8 mouse cellular contexts compared by ENCODE assay signal in the genomic region with DNA sequence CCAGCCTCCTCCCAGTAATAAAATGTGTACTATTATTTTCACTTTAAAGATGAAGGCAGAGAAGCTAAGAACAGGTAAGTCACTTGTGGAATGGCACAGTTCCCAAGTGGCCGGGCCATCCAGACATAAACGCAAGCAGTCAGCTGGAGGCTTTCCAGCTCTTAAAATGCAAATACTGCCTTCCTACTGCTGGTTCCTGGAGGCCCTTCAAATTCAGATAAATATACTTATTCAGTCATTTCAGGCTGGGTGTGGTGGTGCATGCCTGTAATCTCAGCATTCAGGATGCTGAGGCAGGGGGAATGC. TPM values are rescaled to one million over a fixed set of nuclear protein-coding genes. Genes with fewer than 3 reads are reported as not detected.
DNase-seq lines count a peak whose midpoint lies in the region; ATAC-seq and TF ChIP-seq lines count a peak whose summit lies in the region.

No protein-coding gene starts in this region.

- no peak; the same call in 1 of the 2 replicates for ATAC-seq in cerebellum, adult (ENCODE audit: insufficient number of reproducible peaks, low FRiP score, low TSS enrichment)

- no peaks in the 10 kb centered on the region for H3K4me1 ChIP-seq in embryonic fibroblast, embryonic 13.5 days (ENCODE audit: control insufficient read depth, insufficient read depth, low read length)
- H3K4me1 ChIP-seq in midbrain, embryonic 10.5 days = peaks cover 24% of the 10 kb centered on the region

- TF ChIP-seq CTCF in embryonic fibroblast, embryonic 13.5 days (IDR thresholded peaks at IDR 0.05; ENCODE audit: borderline replicate concordance, insufficient read depth, low read length) = no peak

- H3K27me3 ChIP-seq in midbrain, embryonic 10.5 days (ENCODE audit: low read depth, poor library complexity, severe bottlenecking) = peaks cover 7% of the 10 kb centered on the region

- no peaks in the 10 kb centered on the region; the same call in 1 of the 2 replicates for H3K9me3 ChIP-seq in midbrain, embryonic 10.5 days (replicated peaks)

- peak; percentile 22 to 38 for DNase-seq in cerebellum, postnatal 10 days
- peak; percentile 51 for DNase-seq in kidney, postnatal 14 days
- DNase-seq in midbrain, embryonic 10.5 days (ENCODE audit: low spot score) = no peak
- no peak for DNase-seq in frontal cortex, adult 2 months (ENCODE audit: extremely low spot score in 1 of 2, low spot score in 1 of 2)
- DNase-seq in yolk sac, embryonic 10.5 days (ENCODE audit: low spot score) = no peak
- no peak for DNase-seq in layer of hippocampus, adult 9-10 months (ENCODE audit: low spot score)

- no peak for TF ChIP-seq POLR2A in embryonic fibroblast, embryonic 13.5 days (IDR thresholded peaks at IDR 0.05; ENCODE audit: low read depth, low read length)

- peak overlapping the region; percentile 95 for H3K27ac ChIP-seq in embryonic fibroblast, embryonic 13.5 days (ENCODE audit: insufficient read depth, low read length)
- peak overlapping the region; percentile 88; the same call in 1 of the 2 replicates for H3K27ac ChIP-seq in midbrain, embryonic 10.5 days (replicated peaks)

- no peaks in the 10 kb centered on the region for H3K36me3 ChIP-seq in midbrain, embryonic 10.5 days

- 46% methylated on average over 2 of the region's 2 CpGs for WGBS in midbrain, embryonic 10.5 days

- H3K4me3 ChIP-seq in embryonic fibroblast, embryonic 13.5 days (ENCODE audit: insufficient read depth, low read length) = no peak overlapping the region
- 0 out of 2 replicates have a peak overlapping the region, but pooled peaks have one; percentile 60 for H3K4me3 ChIP-seq in midbrain, embryonic 10.5 days

RNA-seq across cellular contexts. Expression of gene Skor1, which starts 39.0 kb away (rescaled TPM):
- not detected in 2 replicates for polyA plus RNA-seq in embryonic fibroblast, embryonic 13.5 days (2011; ENCODE audit: insufficient read length, low read depth, missing spikeins)
- polyA plus RNA-seq in midbrain, embryonic 10.5 days (2016; fragmentation: Nextera tagmentation; extraction: Ambion mirVana) = 0.12 TPM in 1 of 2 replicates, not detected in the other
- polyA plus RNA-seq in frontal cortex, adult 2 months (2012; rRNA removed) = 0.11 and 0.14 TPM in 2 replicates

Comparison
In these comparisons a context has a peak if more than half of its experiments do, and no peak if none do; other contexts are left out.
1. DNase-seq: peak in cerebellum, postnatal 10 days (2 of 2) and kidney, postnatal 14 days (single experiment); none in midbrain, embryonic 10.5 days (single experiment), frontal cortex, adult 2 months (0 of 2), yolk sac, embryonic 10.5 days (single experiment) and layer of hippocampus, adult 9-10 months (single experiment).